Comparison of ENCODE assay signal across 21 mouse cellular contexts in genomic region chrX:10776516-10776818, GRCm38 (mm10).
DNase-seq lines count a peak whose midpoint lies in the region; ATAC-seq and TF ChIP-seq lines count a peak whose summit lies in the region.
"Had no signal": no experiment of that assay in that cellular context is flagged by ENCODE, and none has a peak within 500 bp of the region (broad histone marks: within the 10 kb centered on the region; RNA-seq: fewer than 3 reads in every experiment).

No protein-coding gene starts in this region.

- H3K4me1 ChIP-seq in heart, embryonic 15.5 days (replicated peaks), result no peaks in the 10 kb centered on the region
- no peaks in the 10 kb centered on the region for H3K4me1 ChIP-seq in testis, adult 2 months (ENCODE audit: control insufficient read depth, insufficient read depth, low read length)
- peaks cover 3% of the 10 kb centered on the region; the same call in 1 of the 2 replicates for H3K4me1 ChIP-seq in limb, embryonic 14.5 days (ENCODE audit: control insufficient read depth, insufficient read depth, low read length)
- H3K4me1 ChIP-seq: forebrain, embryonic 13.5 days; midbrain, embryonic 10.5 days had no signal

- 0 out of 2 replicates have a peak overlapping the region, but pooled peaks have one; percentile 12 for H3K27ac ChIP-seq in heart, embryonic 15.5 days
- peak overlapping the region; percentile 42 for H3K27ac ChIP-seq in testis, adult 2 months (ENCODE audit: control insufficient read depth, insufficient read depth, low read depth, low read length)
- H3K27ac ChIP-seq in limb, embryonic 14.5 days (replicated peaks; ENCODE audit: low read depth, low read length), result 0 out of 2 replicates have a peak overlapping the region, but pooled peaks have one; percentile 6
- H3K27ac ChIP-seq: forebrain, embryonic 13.5 days; left cerebral cortex, adult 2 months; liver, embryonic 14.5 days; macrophage; midbrain, embryonic 10.5 days had no signal

- TF ChIP-seq CTCF in testis, adult 2 months (IDR thresholded peaks at IDR 0.05; ENCODE audit: control insufficient read depth, insufficient read depth, insufficient replicate concordance, low read depth, low read length), result no peak

- no peak overlapping the region for H3K4me3 ChIP-seq in heart, embryonic 15.5 days
- no peak overlapping the region for H3K4me3 ChIP-seq in testis, adult 2 months (ENCODE audit: control insufficient read depth, low read depth, low read length)
- no peak overlapping the region for H3K4me3 ChIP-seq in limb, embryonic 14.5 days (replicated peaks; ENCODE audit: low read length)
- H3K4me3 ChIP-seq: erythroblast, embryonic 14.5 days; forebrain, embryonic 13.5 days; left cerebral cortex, adult 2 months; midbrain, embryonic 10.5 days had no signal

- H3K4me2 ChIP-seq in heart, embryonic 15.5 days, result no peak overlapping the region
- no peak overlapping the region for H3K4me2 ChIP-seq in limb, embryonic 14.5 days (replicated peaks; ENCODE audit: low read depth, low read length, severe bottlenecking)
- H3K4me2 ChIP-seq: forebrain, embryonic 13.5 days had no signal

- WGBS in heart, embryonic 15.5 days, result 38% methylated on average over 7 of the region's 7 CpGs
- WGBS in limb, embryonic 14.5 days, result 29% methylated on average over 7 of the region's 7 CpGs

- H3K36me3 ChIP-seq in heart, embryonic 15.5 days, result no peaks in the 10 kb centered on the region
- no peaks in the 10 kb centered on the region for H3K36me3 ChIP-seq in testis, adult 2 months (ENCODE audit: control insufficient read depth, insufficient read depth, low read length)
- no peaks in the 10 kb centered on the region for H3K36me3 ChIP-seq in limb, embryonic 14.5 days (ENCODE audit: control insufficient read depth, insufficient read depth, low read length)
- H3K36me3 ChIP-seq: midbrain, embryonic 10.5 days had no signal

- H3K9ac ChIP-seq in heart, embryonic 15.5 days, result no peak overlapping the region
- no peak overlapping the region for H3K9ac ChIP-seq in limb, embryonic 14.5 days (ENCODE audit: low read depth, low read length, severe bottlenecking)
- H3K9ac ChIP-seq: forebrain, embryonic 13.5 days; liver, embryonic 14.5 days had no signal

- TF ChIP-seq POLR2A in testis, adult 2 months (IDR thresholded peaks at IDR 0.05; ENCODE audit: control insufficient read depth, low read depth, low read length), result no peak
- TF ChIP-seq POLR2A in limb, embryonic 14.5 days (IDR thresholded peaks at IDR 0.05; ENCODE audit: borderline replicate concordance, extremely low read depth, insufficient read depth, insufficient read length), result no peak

- H3K9me3 ChIP-seq in heart, embryonic 15.5 days (replicated peaks), result no peaks in the 10 kb centered on the region
- H3K9me3 ChIP-seq in limb, embryonic 14.5 days (ENCODE audit: control insufficient read depth, low read length), result no peaks in the 10 kb centered on the region
- H3K9me3 ChIP-seq: forebrain, embryonic 13.5 days; midbrain, embryonic 10.5 days had no signal

- intact Hi-C loops in heart, postnatal 36 days (cut with DNase I), result no loop called here

- H3K27me3 ChIP-seq in heart, embryonic 15.5 days, result no peaks in the 10 kb centered on the region
- H3K27me3 ChIP-seq in testis, adult 2 months (ENCODE audit: control insufficient read depth, insufficient read depth, low read length), result no peaks in the 10 kb centered on the region
- H3K27me3 ChIP-seq in limb, embryonic 14.5 days (ENCODE audit: control insufficient read depth, insufficient read depth, low read length), result no peaks in the 10 kb centered on the region
- H3K27me3 ChIP-seq: forebrain, embryonic 13.5 days had no signal

- DNase-seq in heart, postnatal 36 days, result no peak
- DNase-seq in testis, postnatal 14 days (ENCODE audit: low spot score), result no peak
- DNase-seq in limb, embryonic 14.5 days (ENCODE audit: low spot score), result no peak
- no peak for DNase-seq in thymus, postnatal 36 days
- no peak for DNase-seq in embryo, embryonic 10 days (ENCODE audit: low spot score)
- no peak for DNase-seq in adipocyte (ENCODE audit: low spot score)
- DNase-seq: adrenal gland, adult 8-10 months; B cell, adult 2 months; embryo, embryonic 11 days; heart, adult 11 months; spleen, adult 18-20 months; thymus, postnatal 4 days had no signal

- ATAC-seq in heart, embryonic 15.5 days (replicated peaks; ENCODE audit: insufficient number of reproducible peaks, insufficient read depth, low FRiP score, low read depth), result no peak
- ATAC-seq in limb, embryonic 14.5 days (ENCODE audit: low FRiP score, low read depth), result no peak
- ATAC-seq: forebrain, embryonic 13.5 days; hindbrain, embryonic 16.5 days had no signal
